Mouse (Mus musculus): ENCODE measurements around the gene Katnbl1. TPM values are rescaled to one million over a fixed set of nuclear protein-coding genes. Genes with fewer than 3 reads are reported as not detected.

The Katnbl1 gene
- total RNA-seq (2018; cell fraction: chromatin; rRNA removed), result 100 to 1,000 TPM in 2 of 26 experiments, 10 to 100 TPM in 24; 23.3 to 105 (median 51.8) TPM
- 10 to 100 TPM; 10.9 to 31.1 (median 16.0) TPM for total RNA-seq (2018; cell fraction: cytosol; rRNA removed)
- 10 to 100 TPM; 19.5 to 90.1 (median 47.2) TPM for total RNA-seq (2018; cell fraction: nucleus; rRNA removed)
- polyA plus RNA-seq (2018), result 17.2 to 23.4 TPM (median 22.4 TPM) in 3 replicates

DNA sequence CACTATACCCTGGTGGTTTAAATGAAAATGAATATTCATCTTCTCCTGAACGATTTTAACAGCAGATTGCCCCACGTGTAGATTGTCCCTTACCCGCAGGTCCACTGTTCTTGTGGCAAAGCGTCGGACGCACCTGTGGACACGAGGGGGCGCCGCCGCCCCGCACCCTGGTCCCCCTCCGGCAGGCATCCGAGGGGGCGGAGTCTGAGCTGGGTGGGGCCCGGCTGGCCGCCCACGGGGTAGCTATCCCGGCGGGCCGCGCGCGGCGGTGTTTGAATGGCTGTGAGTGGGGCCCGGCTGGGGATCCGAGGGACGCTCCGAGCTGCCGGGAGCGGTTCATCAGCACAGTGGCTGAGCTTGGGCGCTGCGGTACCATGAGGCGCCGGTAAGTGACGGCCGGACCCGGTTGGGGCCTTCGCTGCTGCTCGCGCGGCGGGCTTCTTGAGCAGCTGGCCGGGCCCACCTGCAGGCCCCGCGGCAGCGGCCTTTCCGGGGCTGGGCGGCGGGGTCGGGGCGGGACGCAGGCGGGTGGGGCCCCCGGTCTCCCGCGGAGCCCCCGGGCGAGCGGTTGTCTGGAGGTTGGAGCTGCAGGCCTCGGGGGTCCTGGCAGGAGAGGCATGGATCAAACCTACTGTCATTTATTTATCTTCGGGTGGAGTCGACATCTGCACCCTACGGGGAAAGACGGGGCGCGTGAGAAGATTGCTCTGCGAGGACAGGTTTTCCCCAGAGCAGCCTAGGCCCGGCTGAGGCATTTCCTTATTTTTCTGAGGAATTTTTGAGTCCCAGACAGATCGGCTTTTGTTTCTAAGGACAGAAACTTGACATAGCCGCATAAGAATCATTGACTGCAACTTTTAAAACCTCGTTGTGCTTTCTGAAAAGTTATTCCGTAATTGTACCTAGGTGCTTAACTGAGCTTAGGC is at the start of gene Katnbl1:
Gene Katnbl1, plus strand, starts transcription at position 239 of the 926 bp plus-strand sequence.
- under 1% methylated on average over 72 of the region's 72 CpGs for WGBS (ENCODE audit: missing documents)
- Histone ChIP-seq H3K27ac (peak within 1 kb of the TSS; percentile 61), H3K79me2 (ENCODE audit: inconsistent target) (peaks cover 49% of the 10 kb centered on the region), H3K36me3 (ENCODE audit: inconsistent target) (no peaks in the 10 kb centered on the region), H3K4me3 (ENCODE audit: inconsistent target) (peak within 1 kb of the TSS; percentile 81)

DNA sequence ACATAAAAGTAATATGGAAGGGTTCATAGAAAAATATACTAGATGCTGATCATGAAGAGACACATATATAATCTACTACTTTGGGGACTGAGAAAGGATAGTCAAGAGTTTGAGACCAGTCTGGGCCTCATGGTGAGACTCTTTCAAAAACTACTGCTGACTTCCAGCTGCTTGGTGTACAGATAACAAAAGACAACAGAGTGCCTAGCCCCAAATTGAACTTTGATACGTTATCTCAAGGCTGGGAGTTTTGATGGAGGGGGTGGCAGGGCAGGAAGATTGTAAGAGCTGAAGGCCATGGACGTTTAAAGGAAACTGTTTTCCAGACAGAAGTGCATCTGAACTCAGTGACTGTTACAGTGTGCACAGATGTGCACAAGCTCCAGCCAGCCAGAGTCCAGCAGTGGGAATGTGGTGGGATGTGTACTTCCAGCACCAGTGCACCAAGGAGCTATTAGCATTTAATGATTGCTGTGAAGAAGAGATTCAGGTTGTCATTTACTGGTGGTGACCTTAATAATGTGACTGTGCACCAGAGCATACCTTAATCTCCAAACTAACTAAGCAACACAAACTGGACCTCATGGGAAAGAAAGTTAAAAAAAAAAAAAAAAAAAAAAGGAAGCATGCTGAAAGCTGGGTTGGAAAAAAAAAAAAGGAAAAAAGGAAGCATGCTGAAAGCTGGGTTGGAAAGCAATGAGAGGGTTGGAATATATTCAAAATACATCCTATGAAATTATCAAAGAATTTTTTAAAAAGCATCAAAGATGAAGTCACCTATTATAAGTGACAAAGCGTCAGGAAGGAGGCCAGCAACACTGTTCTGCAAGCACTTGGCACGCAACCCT is 46.7 kb upstream of the Katnbl1 start:
- peaks cover 36% of the 10 kb centered on the region; the same call in 1 of the 2 replicates for H3K79me2 ChIP-seq (ENCODE audit: inconsistent target)
- 88% methylated on average over 3 of the region's 4 CpGs for WGBS (ENCODE audit: missing documents)
- no peak overlapping the region for H3K27ac ChIP-seq
- peaks cover 34% of the 10 kb centered on the region for H3K36me3 ChIP-seq (ENCODE audit: inconsistent target)
- H3K4me3 ChIP-seq (ENCODE audit: inconsistent target), result no peak overlapping the region

GRCm38 (mm10) chr2:112337211-112337610 is 41.8 kb upstream of the Katnbl1 start:
- 94% methylated on average over 6 of the region's 6 CpGs for WGBS (ENCODE audit: missing documents)
- no peak overlapping the region for H3K4me3 ChIP-seq (ENCODE audit: inconsistent target)
- peaks cover 82% of the 10 kb centered on the region for H3K36me3 ChIP-seq (ENCODE audit: inconsistent target)
- H3K27ac ChIP-seq, result no peak overlapping the region
- H3K79me2 ChIP-seq (ENCODE audit: inconsistent target), result no peaks in the 10 kb centered on the region

GRCm38 (mm10) chr2:112339736-112340135 is 39.3 kb upstream of the Katnbl1 start:
- Histone ChIP-seq H3K36me3 (ENCODE audit: inconsistent target) (peaks cover 85% of the 10 kb centered on the region), H3K4me3 (ENCODE audit: inconsistent target) (no peak overlapping the region), H3K27ac (no peak overlapping the region), H3K79me2 (ENCODE audit: inconsistent target) (no peaks in the 10 kb centered on the region)
- WGBS (ENCODE audit: missing documents), result 95% methylated on average over 2 of the region's 2 CpGs

DNA sequence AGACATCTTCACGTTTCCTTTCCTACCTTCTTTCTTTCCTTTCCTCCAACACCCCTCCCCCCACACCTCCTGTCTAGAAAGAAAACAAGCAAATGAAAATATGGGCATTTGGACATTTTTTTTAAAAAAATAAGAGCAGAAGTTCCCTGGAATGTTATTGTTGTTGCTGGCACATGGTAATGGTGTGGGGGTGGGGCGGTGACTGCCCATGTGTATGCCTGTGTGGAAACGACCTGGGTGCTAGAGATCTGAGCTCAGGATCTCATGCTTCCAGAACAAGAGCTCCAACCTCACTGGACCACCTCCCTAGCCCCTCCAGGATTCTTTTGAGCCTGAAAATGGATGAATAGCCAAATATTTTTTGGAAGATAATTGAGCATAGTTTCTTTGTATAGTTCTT is 37.9 kb upstream of the Katnbl1 start:
- 97% methylated on average over 3 of the region's 3 CpGs for WGBS (ENCODE audit: missing documents)
- H3K36me3 ChIP-seq (ENCODE audit: inconsistent target), result peaks cover 91% of the 10 kb centered on the region
- no peaks in the 10 kb centered on the region for H3K79me2 ChIP-seq (ENCODE audit: inconsistent target)
- no peak overlapping the region for H3K4me3 ChIP-seq (ENCODE audit: inconsistent target)
- H3K27ac ChIP-seq, result no peak overlapping the region

- Histone ChIP-seq H3K79me2 (ENCODE audit: inconsistent target) (no peaks in the 10 kb centered on the region), H3K27ac (no peak overlapping the region), H3K36me3 (ENCODE audit: inconsistent target) (peaks cover 86% of the 10 kb centered on the region), H3K4me3 (ENCODE audit: inconsistent target) (no peak overlapping the region)
- WGBS (ENCODE audit: missing documents), result 88% methylated on average over 3 of the region's 3 CpGs
Observed at GRCm38 (mm10) chr2:112348246-112348645, 30.8 kb upstream of the Katnbl1 start.

- Histone ChIP-seq H3K79me2 (ENCODE audit: inconsistent target) (no peaks in the 10 kb centered on the region), H3K4me3 (ENCODE audit: inconsistent target) (no peak overlapping the region), H3K27ac (no peak overlapping the region), H3K36me3 (ENCODE audit: inconsistent target) (peaks cover 87% of the 10 kb centered on the region)
- WGBS (ENCODE audit: missing documents), result 89% methylated on average over 7 of the region's 7 CpGs
Observed at GRCm38 (mm10) chr2:112353685-112354455, 25.1 kb upstream of the Katnbl1 start.

DNA sequence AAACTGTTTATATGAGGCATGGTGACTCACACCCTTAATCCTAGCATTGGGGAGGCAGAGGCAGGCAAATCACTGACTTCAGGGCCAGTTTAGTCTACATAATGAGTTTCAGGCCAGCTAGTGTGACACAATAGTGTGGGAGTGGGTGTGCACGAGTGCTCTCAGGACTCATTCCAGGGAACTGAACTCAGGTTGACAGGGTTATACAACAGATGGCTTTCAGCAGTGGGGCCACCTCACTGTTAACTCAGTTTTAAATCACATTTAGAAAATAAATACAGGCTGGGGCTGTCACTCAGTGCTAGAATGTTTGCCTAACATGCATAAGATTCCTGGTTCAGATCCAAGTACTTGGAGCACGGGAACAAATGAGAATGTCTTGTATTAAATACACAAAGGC is 19.4 kb upstream of the Katnbl1 start:
- Histone ChIP-seq H3K79me2 (ENCODE audit: inconsistent target) (peaks cover 6% of the 10 kb centered on the region; the same call in 1 of the 2 replicates), H3K36me3 (ENCODE audit: inconsistent target) (peaks cover 88% of the 10 kb centered on the region), H3K27ac (no peak overlapping the region), H3K4me3 (ENCODE audit: inconsistent target) (no peak overlapping the region)
- WGBS (ENCODE audit: missing documents), result 88% methylated on average over 2 of the region's 2 CpGs

DNA sequence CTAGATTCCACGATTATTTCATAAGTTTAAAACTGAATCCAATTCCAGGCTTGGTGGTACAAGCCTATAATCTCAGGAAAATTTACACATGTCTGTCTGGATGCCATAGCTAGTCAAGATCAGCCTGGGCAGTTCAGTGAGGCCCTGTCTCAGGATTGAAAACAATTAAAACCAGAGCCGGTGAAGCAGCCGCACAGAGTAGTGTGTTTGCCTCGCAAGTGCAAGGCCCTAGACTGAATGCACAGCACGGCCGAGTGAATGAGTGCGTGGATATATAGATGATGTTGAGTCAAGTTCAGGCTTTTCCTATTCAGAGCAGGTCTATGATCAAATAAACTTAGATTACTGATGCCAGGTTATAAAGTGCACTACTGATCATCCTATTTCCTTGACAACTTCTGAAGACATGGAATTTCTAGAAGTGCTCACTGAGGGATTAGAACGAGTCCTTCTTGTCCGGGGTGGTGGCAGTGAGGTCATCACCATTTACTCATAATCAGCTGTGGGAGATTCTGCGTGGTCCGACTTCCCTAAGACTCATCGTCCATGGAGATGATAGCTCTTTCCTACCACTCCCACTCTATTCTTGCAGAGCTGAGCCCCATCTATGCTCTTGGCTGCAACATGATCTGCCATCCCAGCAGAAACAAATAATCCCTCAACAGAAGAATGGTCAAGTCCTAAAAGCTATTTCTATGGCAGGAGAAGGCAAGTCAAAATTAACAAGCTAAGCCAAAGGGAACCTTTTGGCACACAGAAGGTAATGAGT is 18.8 kb upstream of the Katnbl1 start:
- Histone ChIP-seq H3K79me2 (ENCODE audit: inconsistent target) (peaks cover 12% of the 10 kb centered on the region; the same call in 1 of the 2 replicates), H3K4me3 (ENCODE audit: inconsistent target) (no peak overlapping the region), H3K36me3 (ENCODE audit: inconsistent target) (peaks cover 83% of the 10 kb centered on the region), H3K27ac (no peak overlapping the region)
- 91% methylated on average over 12 of the region's 12 CpGs for WGBS (ENCODE audit: missing documents)

GRCm38 (mm10) chr2:112360781-112361169 is 18.2 kb upstream of the Katnbl1 start:
- WGBS (ENCODE audit: missing documents), result 95% methylated on average over 2 of the region's 2 CpGs
- H3K36me3 ChIP-seq (ENCODE audit: inconsistent target), result peaks cover 78% of the 10 kb centered on the region
- H3K4me3 ChIP-seq (ENCODE audit: inconsistent target), result no peak overlapping the region
- peaks cover 18% of the 10 kb centered on the region for H3K79me2 ChIP-seq (ENCODE audit: inconsistent target)
- no peak overlapping the region for H3K27ac ChIP-seq

- Histone ChIP-seq H3K27ac (peak overlapping the region; percentile 37), H3K79me2 (ENCODE audit: inconsistent target) (peaks cover 39% of the 10 kb centered on the region), H3K4me3 (ENCODE audit: inconsistent target) (peak overlapping the region; percentile 93), H3K36me3 (ENCODE audit: inconsistent target) (peaks cover 18% of the 10 kb centered on the region; the same call in 1 of the 2 replicates)
- 19% methylated on average over 15 of the region's 15 CpGs for WGBS (ENCODE audit: missing documents)
Observed at GRCm38 (mm10) chr2:112367222-112367621, 11.8 kb upstream of the Katnbl1 start.

- peaks cover 12% of the 10 kb centered on the region; the same call in 1 of the 2 replicates for H3K36me3 ChIP-seq (ENCODE audit: inconsistent target)
- peak within 1 kb of the TSS; percentile 37 for H3K27ac ChIP-seq
- H3K4me3 ChIP-seq (ENCODE audit: inconsistent target), result peak within 1 kb of the TSS; percentile 93
- H3K79me2 ChIP-seq (ENCODE audit: inconsistent target), result peaks cover 39% of the 10 kb centered on the region
- WGBS (ENCODE audit: missing documents), result 2% methylated on average over 46 of the region's 46 CpGs
Observed at GRCm38 (mm10) chr2:112367726-112368673, 11.0 kb upstream of the Katnbl1 start, which contains the start of gene Emc4. Gene Emc4, minus strand, starts transcription at chr2:112368027.
